ENCODE assay signal across 7 mouse cellular contexts in genomic region chr1:160547934-160548876, GRCm38 (mm10).
A peak's percentile ranks its signal among the peaks of the same experiment; 100 is the strongest.
DNase-seq lines count a peak whose midpoint lies in the region.

No protein-coding gene starts in this region.

- peak; percentile 75 for DNase-seq in right cerebral cortex, adult 18-20 months
- DNase-seq in right cerebral cortex, postnatal 4 days, result no peak
- DNase-seq in fibroblast of lung, adult 2 months (ENCODE audit: low read depth), result peak; percentile 13
- peak; percentile 33 to 77 for DNase-seq in left cerebral cortex, postnatal 14 days (ENCODE audit: low spot score in 2 of 2)
- no peak for DNase-seq in urinary bladder, postnatal 25 days (ENCODE audit: low spot score)
- no peak for DNase-seq in gastrocnemius, adult 18-20 months (ENCODE audit: low spot score)
- no peak for DNase-seq in urinary bladder, adult 2 months (ENCODE audit: low spot score)

- intact Hi-C loops in left cerebral cortex, postnatal 14 days (cut with DNase I), result no loop called here

Comparison
In these comparisons a context has a peak if more than half of its experiments do, and no peak if none do; other contexts are left out.
1. DNase-seq: peak in right cerebral cortex, adult 18-20 months (single experiment), fibroblast of lung, adult 2 months (single experiment) and left cerebral cortex, postnatal 14 days (2 of 2); none in right cerebral cortex, postnatal 4 days (single experiment), urinary bladder, postnatal 25 days (single experiment), gastrocnemius, adult 18-20 months (single experiment) and urinary bladder, adult 2 months (single experiment).